ENCODE assay signal across 12 mouse cellular contexts in genomic region chr11:87039307-87039963, GRCm38 (mm10). TPM values are rescaled to one million over a fixed set of nuclear protein-coding genes. Genes with fewer than 3 reads are reported as not detected.
DNase-seq lines count a peak whose midpoint lies in the region; ATAC-seq and TF ChIP-seq lines count a peak whose summit lies in the region.
"Had no signal": no experiment of that assay in that cellular context is flagged by ENCODE, and none has a peak within 500 bp of the region (broad histone marks: within the 10 kb centered on the region; RNA-seq: fewer than 3 reads in every experiment).

No protein-coding gene starts in this region.

- 0 out of 2 replicates have a peak overlapping the region, but pooled peaks have one; percentile 27 for H3K27ac ChIP-seq in kidney, embryonic 15.5 days
- no peak overlapping the region for H3K27ac ChIP-seq in gastrocnemius, adult 2 months
- H3K27ac ChIP-seq: forebrain, embryonic 12.5 days; hindbrain, embryonic 12.5 days; neural tube, embryonic 12.5 days had no signal

- H3K9me3 ChIP-seq in kidney, embryonic 15.5 days (replicated peaks): no peaks in the 10 kb centered on the region
- H3K9me3 ChIP-seq: forebrain, embryonic 12.5 days; hindbrain, embryonic 12.5 days; neural tube, embryonic 12.5 days had no signal

- no peaks in the 10 kb centered on the region for H3K4me1 ChIP-seq in kidney, embryonic 15.5 days
- H3K4me1 ChIP-seq: forebrain, embryonic 12.5 days; hindbrain, embryonic 12.5 days had no signal

- H3K4me2 ChIP-seq in kidney, embryonic 15.5 days: no peak overlapping the region
- H3K4me2 ChIP-seq: forebrain, embryonic 12.5 days; hindbrain, embryonic 12.5 days; neural tube, embryonic 12.5 days had no signal

- H3K4me3 ChIP-seq in kidney, embryonic 15.5 days (replicated peaks): no peak overlapping the region
- no peak overlapping the region for H3K4me3 ChIP-seq in gastrocnemius, adult 2 months
- H3K4me3 ChIP-seq: forebrain, embryonic 12.5 days; hindbrain, embryonic 12.5 days; neural tube, embryonic 12.5 days had no signal

- H3K27me3 ChIP-seq in kidney, embryonic 15.5 days: no peaks in the 10 kb centered on the region
- H3K27me3 ChIP-seq: forebrain, embryonic 12.5 days; hindbrain, embryonic 12.5 days; neural tube, embryonic 12.5 days had no signal

- no peak for DNase-seq in kidney, adult 9 months
- peak; percentile 13 for DNase-seq in adrenal gland, adult 8-10 months
- peak; percentile 79 to 89 for DNase-seq in lung, adult 18-20 months
- DNase-seq in gastrocnemius, adult 2 months: no peak
- no peak for DNase-seq in layer of hippocampus, postnatal 36 days
- DNase-seq: heart, adult 11 months had no signal

- TF ChIP-seq CTCF in gastrocnemius, adult 2 months (IDR thresholded peaks at IDR 0.05): no peak

- peaks cover 22% of the 10 kb centered on the region for H3K36me3 ChIP-seq in kidney, embryonic 15.5 days

- ATAC-seq in kidney, embryonic 15.5 days (replicated peaks; ENCODE audit: low FRiP score): no peak
- peak; percentile 43; the same call in 1 of the 2 replicates for ATAC-seq in monocyte, adult 5-6 weeks (replicated peaks; ENCODE audit: insufficient number of reproducible peaks, low FRiP score, low TSS enrichment, poor library complexity, severe bottlenecking)
- ATAC-seq in activated CD4-positive, CD25-positive, alpha-beta regulatory T cell, adult 4 months: no peak

- 64% methylated on average over 9 of the region's 9 CpGs for WGBS in kidney, embryonic 15.5 days

- H3K9ac ChIP-seq in kidney, embryonic 15.5 days: no peak overlapping the region
- H3K9ac ChIP-seq: forebrain, embryonic 12.5 days; hindbrain, embryonic 12.5 days; neural tube, embryonic 12.5 days had no signal

- intact Hi-C loops in gastrocnemius, adult 2 months (cut with DNase I): no loop called here

RNA-seq across cellular contexts. Expression of gene Gdpd1, which starts 34.4 kb away (rescaled TPM):
- 24.2 and 25.6 TPM in 2 replicates for polyA plus RNA-seq in kidney, embryonic 15.5 days (2015; fragmentation: Nextera tagmentation; extraction: Ambion mirVana)
- total RNA-seq in adrenal gland, adult 8-10 months (2022): 10 to 100 TPM in 2 of 4 experiments, 1 to 10 TPM in 2; 5.6 to 10.1 (median 7.8) TPM
- total RNA-seq in monocyte, adult 5-6 weeks (2017): not detected in 3 replicates
- polyA plus RNA-seq in activated CD4-positive, CD25-positive, alpha-beta regulatory T cell, adult 4 months (2017; shearing (Covaris generic)): under 1 TPM in 1 of 2 experiments, not detected in 1; 0.24 TPM
- 1 to 10 TPM; 3.3 to 4.2 TPM for total RNA-seq in gastrocnemius, adult 2 months (2021)
- total RNA-seq in layer of hippocampus, postnatal 36 days (2021): 10 to 100 TPM; 48.8 to 49.4 TPM

RNA-seq across cellular contexts. Expression of gene Ypel2, which starts 45.9 kb away (rescaled TPM):
- 10.1 and 10.4 TPM in 2 replicates for polyA plus RNA-seq in kidney, embryonic 15.5 days (2015; fragmentation: Nextera tagmentation; extraction: Ambion mirVana)
- 10 to 100 TPM; 22.2 to 53.0 (median 26.6) TPM for total RNA-seq in adrenal gland, adult 8-10 months (2022)
- 4.2 to 10.7 TPM (median 6.5 TPM) in 3 replicates for total RNA-seq in monocyte, adult 5-6 weeks (2017)
- 1 to 10 TPM; 5.0 to 8.5 TPM for polyA plus RNA-seq in activated CD4-positive, CD25-positive, alpha-beta regulatory T cell, adult 4 months (2017; shearing (Covaris generic))
- 10 to 100 TPM in 1 of 2 experiments, 1 to 10 TPM in 1; 4.5 to 11.6 TPM for total RNA-seq in gastrocnemius, adult 2 months (2021)
- 10 to 100 TPM; 27.5 to 29.0 TPM for total RNA-seq in layer of hippocampus, postnatal 36 days (2021)

RNA-seq across cellular contexts. Expression of gene Smg8, which starts 47.1 kb away (rescaled TPM):
- polyA plus RNA-seq in kidney, embryonic 15.5 days (2015; fragmentation: Nextera tagmentation; extraction: Ambion mirVana): 21.2 and 22.1 TPM in 2 replicates
- total RNA-seq in adrenal gland, adult 8-10 months (2022): 10 to 100 TPM; 16.1 to 21.1 (median 19.1) TPM
- total RNA-seq in monocyte, adult 5-6 weeks (2017): 11.8 to 26.0 TPM (median 23.3 TPM) in 3 replicates
- polyA plus RNA-seq in activated CD4-positive, CD25-positive, alpha-beta regulatory T cell, adult 4 months (2017; shearing (Covaris generic)): 1 to 10 TPM; 5.8 TPM
- total RNA-seq in gastrocnemius, adult 2 months (2021): 1 to 10 TPM; 7.6 to 8.9 TPM
- 10 to 100 TPM; 16.5 to 16.8 TPM for total RNA-seq in layer of hippocampus, postnatal 36 days (2021)

Comparison
In these comparisons a context has a peak if more than half of its experiments do, and no peak if none do; other contexts are left out.
1. DNase-seq: peak in adrenal gland, adult 8-10 months (single experiment) and lung, adult 18-20 months (2 of 2); none in kidney, adult 9 months (single experiment), gastrocnemius, adult 2 months (single experiment) and layer of hippocampus, postnatal 36 days (0 of 2).
2. RNA of gene Gdpd1, which starts 34.4 kb away (total RNA-seq): 48.8 to 49.4 TPM in layer of hippocampus, postnatal 36 days; 5.6 to 10.1 TPM in adrenal gland, adult 8-10 months, 3.3 to 4.2 TPM in gastrocnemius, adult 2 months and not detected in monocyte, adult 5-6 weeks; every median in the first group is over 4 times any median in the second.